Mouse (Mus musculus) mouse embryonic stem cell (cell line): ENCODE results near the gene Olfr1316.

Source experiments
- in situ Hi-C, 2 experiments: fragments of 300-500 bp; cut with MboI; formaldehyde crosslinking; loops; 1 replicate in 1 of 2; 3 replicates in 1 of 2; pipeline ENCODE4 v1.14.3; 2019 to 2020; ENCODE audit warnings: low sequenced_read_pairs in 2 of 2, low pct_unique_long_range_greater_than_20kb in 1 of 2, mixed read lengths in 1 of 2; ENCODE audit not compliant: unreplicated experiment in 1 of 2

Gene Olfr1316

DNA sequence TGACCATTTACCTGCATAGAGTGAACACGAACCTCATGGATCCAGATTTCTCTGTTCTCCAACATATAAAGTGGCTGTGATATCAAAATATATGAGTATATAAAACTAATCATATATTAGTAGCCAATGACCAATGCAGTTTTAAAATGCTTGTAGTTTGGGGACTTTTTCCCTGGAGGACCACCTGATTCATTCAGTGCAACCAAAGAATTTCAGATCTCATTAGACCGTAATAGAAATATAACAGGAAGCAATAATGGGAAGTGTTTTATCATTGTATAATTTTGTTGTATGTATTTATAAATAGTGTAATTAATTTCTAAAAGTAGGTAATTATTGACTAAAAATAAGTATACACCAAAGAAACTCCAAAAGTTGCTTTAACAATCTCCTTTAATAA lies at the start of gene Olfr1316:
Gene Olfr1316 (minus strand): TSS at position 101 of the 400 bp plus-strand sequence.
- in situ Hi-C loops, result no loop called here

DNA sequence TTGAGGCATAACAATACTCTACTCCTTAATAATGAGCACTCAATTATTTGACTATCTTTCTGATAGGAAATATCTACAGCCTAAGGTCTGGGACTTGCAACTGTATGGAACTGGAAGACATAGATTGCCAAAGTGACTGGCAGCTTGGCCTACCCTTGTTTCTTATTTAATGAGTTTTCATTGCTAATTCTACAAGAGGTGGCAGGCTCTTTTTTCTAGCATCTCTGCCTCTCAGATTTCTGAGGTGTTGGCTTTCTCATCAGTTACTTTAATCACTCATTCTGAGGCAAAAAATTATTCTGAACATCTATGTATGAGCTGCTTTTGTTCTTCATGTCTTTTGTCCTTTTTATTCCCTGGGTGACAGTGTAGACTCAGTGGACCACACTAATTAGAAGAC lies 19.1 kb upstream of the Olfr1316 start, which contains the start of gene Olfr1318:
Gene Olfr1318 (plus strand): TSS at position 301 of the 400 bp plus-strand sequence.
- in situ Hi-C loops, result no loop called here

DNA sequence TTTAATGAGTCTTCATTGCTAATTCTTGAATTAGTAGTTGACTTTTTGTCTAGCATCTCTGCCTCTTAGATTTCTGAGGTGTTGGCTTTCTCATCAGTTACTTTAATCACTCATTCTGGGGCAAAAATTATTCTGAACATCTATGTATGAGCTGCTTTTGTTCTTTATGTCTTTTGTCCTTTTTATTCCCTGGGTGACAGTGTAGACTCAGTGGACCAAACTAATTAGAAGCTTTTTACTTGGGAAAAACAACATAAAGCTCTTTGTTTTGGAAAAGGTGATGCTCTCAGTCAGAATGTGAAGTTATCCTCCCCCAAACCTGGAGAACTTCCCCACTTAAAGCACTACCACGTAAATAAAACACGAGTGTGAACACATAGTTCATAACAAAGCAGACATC lies 5.3 kb upstream of the Olfr1316 start, which contains the start of gene Olfr1317:
Gene Olfr1317 (plus strand): TSS at position 301 of the 400 bp plus-strand sequence.
- in situ Hi-C loops, result no loop called here

DNA sequence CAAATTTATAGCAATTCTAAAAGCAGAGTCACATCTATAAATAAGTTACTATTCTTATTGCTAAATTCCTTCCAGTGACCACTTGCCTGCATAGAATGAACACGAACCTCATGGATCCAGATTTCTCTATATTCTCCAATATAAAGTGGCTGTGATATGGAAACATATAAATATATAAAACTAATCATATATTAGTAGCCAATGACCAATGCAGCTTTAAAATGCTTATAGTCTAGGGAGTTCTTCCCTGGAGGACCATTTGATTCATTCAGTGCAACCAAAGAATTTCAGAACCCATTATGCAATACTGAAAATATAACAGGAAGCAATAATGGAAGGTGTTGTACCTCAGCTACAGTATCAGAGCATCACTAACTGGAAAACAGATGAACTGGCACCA lies 19.4 kb downstream of the Olfr1316 start, which contains the start of gene Olfr1315-ps1:
Gene Olfr1315-ps1 (minus strand): TSS at position 101 of the 400 bp plus-strand sequence.
- in situ Hi-C loops, result no loop called here

DNA sequence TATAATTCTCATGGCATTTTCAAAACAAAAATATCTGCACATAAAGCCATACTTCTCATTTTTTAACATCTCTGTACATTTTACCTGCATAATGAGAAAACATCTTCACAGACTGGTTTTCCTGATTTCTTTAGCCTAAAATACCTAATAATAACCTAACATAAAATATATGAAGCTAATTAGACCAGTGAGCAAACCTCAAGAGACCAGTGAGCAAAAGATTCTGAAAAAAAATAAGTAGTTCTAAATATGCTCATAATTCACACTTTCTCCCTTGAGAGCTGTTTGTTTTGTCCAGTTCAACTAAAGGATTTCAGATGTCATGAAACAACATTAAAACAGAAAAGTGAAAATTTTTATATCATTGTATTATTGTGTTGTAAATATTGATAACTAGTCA lies 38.1 kb downstream of the Olfr1316 start, which contains the start of gene Olfr1314:
Gene Olfr1314 (minus strand): TSS at position 101 of the 400 bp plus-strand sequence.
- in situ Hi-C loops, result no loop called here

DNA sequence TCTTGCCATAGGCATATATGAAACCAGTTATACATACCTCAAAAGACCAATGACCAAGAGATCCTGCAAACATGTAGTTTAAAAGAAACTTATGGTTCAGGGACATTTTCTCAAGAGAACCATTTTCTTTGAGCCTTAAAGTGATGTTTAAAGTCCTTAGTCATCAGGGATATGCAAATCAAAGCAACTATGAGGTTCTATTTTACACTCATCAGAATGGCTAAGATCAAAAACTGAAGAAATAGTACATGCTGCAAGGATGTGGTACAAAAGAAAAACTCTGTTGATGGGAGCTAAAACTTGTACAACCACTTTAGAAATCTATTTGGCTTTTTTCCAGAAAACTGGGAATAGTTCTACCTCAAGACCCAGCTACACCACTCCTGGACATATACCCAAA lies 57.0 kb downstream of the Olfr1316 start, which contains the start of gene Olfr1313:
Gene Olfr1313 (minus strand): TSS at position 101 of the 400 bp plus-strand sequence.
- in situ Hi-C loops, result no loop called here
